Mouse (Mus musculus): ENCODE measurements around the gene Sidt1. TPM values are rescaled to one million over a fixed set of nuclear protein-coding genes. Genes with fewer than 3 reads are reported as not detected.

Gene Sidt1
- total and polyA plus RNA-seq, 2 experiments from 2014 or later, result 0.05 TPM; not detected in 1

DNA sequence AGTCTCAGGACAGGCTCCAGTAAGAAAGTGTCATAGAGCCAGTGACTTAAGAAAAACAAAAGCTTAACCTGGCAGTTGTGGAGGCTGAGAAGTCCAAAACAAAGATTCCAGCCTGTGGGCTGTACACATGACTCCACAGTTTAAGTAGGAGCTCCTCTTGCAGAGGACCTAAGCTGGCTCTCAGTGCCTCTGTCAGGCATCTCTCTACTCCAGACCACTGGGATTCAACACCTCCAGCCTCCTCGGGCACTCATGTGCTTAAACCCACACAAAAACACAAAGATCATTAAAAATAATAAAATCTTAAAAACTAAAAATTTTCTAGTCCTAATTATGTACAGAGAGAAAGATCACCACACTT, 122.0 kb downstream of the Sidt1 start:
- DNase-seq (ENCODE audit: low spot score) (no peak), ATAC-seq (ENCODE audit: insufficient read depth, low read depth) (no peak)
- TF ChIP-seq EP300 (IDR thresholded peaks at IDR 0.05; ENCODE audit: low read depth) (no peak), CTCF (IDR thresholded peaks at IDR 0.05; ENCODE audit: low read depth) (no peak)
- WGBS, result 83% methylated on average over 1 of the region's 1 CpGs
- Histone ChIP-seq H3K9me3 (replicated peaks; ENCODE audit: control insufficient read depth, low read length) (no peaks in the 10 kb centered on the region), H3K4me3 (ENCODE audit: low read depth, low read length) (no peak overlapping the region), H3K36me3 (replicated peaks; ENCODE audit: control insufficient read depth, insufficient read depth, low read length) (peaks cover 79% of the 10 kb centered on the region), H3K27me3 (ENCODE audit: control insufficient read depth, insufficient read depth, low read length) (no peaks in the 10 kb centered on the region), H3K4me1 (ENCODE audit: control insufficient read depth, insufficient read depth) (0 out of 2 replicates have a peak, but pooled peaks cover 3% of the 10 kb centered on the region), H3K4me2 (ENCODE audit: low read depth, low read length) (no peak overlapping the region), H3K27ac (ENCODE audit: low read depth) (no peak overlapping the region), H3K9ac (replicated peaks; ENCODE audit: low read depth, low read length) (no peak overlapping the region)

DNA sequence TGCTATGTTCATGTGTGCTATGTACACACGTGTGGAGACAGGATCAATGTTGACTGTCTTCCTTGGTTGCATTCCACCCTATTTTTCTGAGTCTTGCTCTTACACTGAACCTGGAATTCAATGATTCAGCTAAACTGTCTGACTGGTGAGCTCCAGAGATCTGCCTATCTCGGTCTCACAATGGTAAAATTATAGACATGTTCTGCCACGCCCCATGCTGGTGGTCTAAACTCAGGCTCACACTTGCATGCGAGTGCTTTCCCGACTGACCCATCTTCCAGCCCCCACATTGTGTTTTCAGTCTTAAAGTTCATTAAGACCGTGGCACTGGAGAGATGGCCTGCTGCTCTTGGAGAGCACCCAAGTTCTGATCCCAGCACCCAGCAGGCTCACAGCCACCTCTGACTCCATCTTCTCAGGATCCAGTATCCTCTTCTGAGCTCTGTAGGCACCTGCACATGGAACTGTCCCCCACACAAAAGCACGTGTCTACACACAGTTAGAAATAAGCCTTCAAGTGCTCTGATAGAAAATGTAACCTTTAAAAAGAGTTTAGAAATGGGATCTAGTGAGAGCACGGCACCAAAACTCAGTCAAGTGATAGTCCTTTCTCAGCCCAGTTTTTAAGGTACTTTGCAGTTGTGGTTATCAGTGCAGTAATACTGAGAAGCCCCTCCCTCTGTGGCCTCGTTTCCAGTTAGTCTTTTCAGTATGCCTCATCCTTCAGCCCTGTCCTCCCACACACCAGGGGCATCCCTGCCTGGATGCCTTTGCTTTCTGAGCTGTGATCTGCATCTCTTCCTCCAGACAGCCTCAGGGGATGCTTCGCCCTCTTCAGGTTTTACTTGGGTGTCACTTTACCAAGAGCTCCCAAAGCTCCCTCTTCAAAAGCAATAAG, 122.6 kb downstream of the Sidt1 start:
- Histone ChIP-seq H3K36me3 (replicated peaks; ENCODE audit: control insufficient read depth, insufficient read depth, low read length) (peaks cover 79% of the 10 kb centered on the region), H3K27ac (ENCODE audit: low read depth) (no peak overlapping the region), H3K9me3 (replicated peaks; ENCODE audit: control insufficient read depth, low read length) (no peaks in the 10 kb centered on the region), H3K27me3 (ENCODE audit: control insufficient read depth, insufficient read depth, low read length) (no peaks in the 10 kb centered on the region), H3K4me3 (ENCODE audit: low read depth, low read length) (no peak overlapping the region), H3K4me1 (ENCODE audit: control insufficient read depth, insufficient read depth) (no peaks in the 10 kb centered on the region), H3K9ac (replicated peaks; ENCODE audit: low read depth, low read length) (no peak overlapping the region), H3K4me2 (ENCODE audit: low read depth, low read length) (no peak overlapping the region)
- DNase-seq (ENCODE audit: low spot score) (no peak), ATAC-seq (ENCODE audit: insufficient read depth, low read depth) (no peak)
- TF ChIP-seq EP300 (IDR thresholded peaks at IDR 0.05; ENCODE audit: low read depth) (no peak), CTCF (IDR thresholded peaks at IDR 0.05; ENCODE audit: low read depth) (no peak)
- WGBS, result 80% methylated on average over 10 of the region's 10 CpGs

DNA sequence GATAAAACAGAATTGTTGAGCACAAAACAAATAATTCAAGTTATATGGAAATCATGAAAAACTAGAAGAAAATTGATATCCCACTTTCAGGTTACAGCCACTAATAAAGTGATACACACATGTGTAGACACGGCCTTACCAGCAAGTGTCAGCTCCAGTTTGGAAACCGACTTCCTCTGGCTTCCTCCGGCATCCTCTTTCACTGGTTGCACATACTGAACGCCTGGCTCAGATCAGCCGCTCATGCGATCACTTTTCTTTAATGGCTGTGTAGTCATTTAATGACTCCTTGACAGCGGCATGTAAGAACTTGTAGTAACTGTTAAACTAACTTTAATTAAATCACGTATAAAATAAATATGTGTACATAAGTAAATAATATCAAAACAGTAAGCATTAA, 127.0 kb downstream of the Sidt1 start:
- Histone ChIP-seq H3K9ac (replicated peaks; ENCODE audit: low read depth, low read length) (no peak overlapping the region), H3K4me3 (ENCODE audit: low read depth, low read length) (no peak overlapping the region), H3K27me3 (ENCODE audit: control insufficient read depth, insufficient read depth, low read length) (no peaks in the 10 kb centered on the region), H3K27ac (ENCODE audit: low read depth) (no peak overlapping the region), H3K4me2 (ENCODE audit: low read depth, low read length) (no peak overlapping the region), H3K4me1 (ENCODE audit: control insufficient read depth, insufficient read depth) (no peaks in the 10 kb centered on the region), H3K9me3 (replicated peaks; ENCODE audit: control insufficient read depth, low read length) (no peaks in the 10 kb centered on the region), H3K36me3 (replicated peaks; ENCODE audit: control insufficient read depth, insufficient read depth, low read length) (peaks cover 80% of the 10 kb centered on the region)
- 91% methylated on average over 8 of the region's 8 CpGs for WGBS
- no peak for ATAC-seq (ENCODE audit: insufficient read depth, low read depth)
- DNase-seq (ENCODE audit: low spot score), result no peak
- TF ChIP-seq EP300 (IDR thresholded peaks at IDR 0.05; ENCODE audit: low read depth) (no peak), CTCF (IDR thresholded peaks at IDR 0.05; ENCODE audit: low read depth) (no peak)

DNA sequence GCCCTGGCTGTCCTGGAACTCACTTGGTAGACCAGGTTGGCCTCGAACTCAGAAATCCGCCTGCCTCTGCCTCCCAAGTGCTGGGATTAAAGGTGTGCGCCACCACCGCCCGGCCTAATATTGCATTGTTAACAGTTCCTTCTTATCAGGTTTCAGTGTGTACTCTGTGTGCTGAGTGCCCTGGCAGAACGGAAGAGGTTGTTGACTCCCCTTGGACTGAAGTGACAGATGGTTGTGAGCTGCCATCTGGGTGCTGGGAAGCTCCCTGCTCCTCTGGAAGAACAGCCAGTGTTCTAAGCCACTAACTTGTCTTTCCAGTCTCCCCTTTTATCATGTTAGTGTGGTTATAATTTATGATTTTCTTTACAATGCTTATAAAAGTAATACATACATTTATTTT, 128.7 kb downstream of the Sidt1 start:
- H3K9me3 ChIP-seq (replicated peaks; ENCODE audit: control insufficient read depth, low read length), result no peaks in the 10 kb centered on the region
- no peak overlapping the region for H3K4me3 ChIP-seq (ENCODE audit: low read depth, low read length)
- TF ChIP-seq CTCF (IDR thresholded peaks at IDR 0.05; ENCODE audit: low read depth) (no peak), EP300 (IDR thresholded peaks at IDR 0.05; ENCODE audit: low read depth) (no peak)
- H3K4me1 ChIP-seq (ENCODE audit: control insufficient read depth, insufficient read depth), result no peaks in the 10 kb centered on the region
- H3K27ac ChIP-seq (ENCODE audit: low read depth), result no peak overlapping the region
- no peak overlapping the region for H3K9ac ChIP-seq (replicated peaks; ENCODE audit: low read depth, low read length)
- WGBS, result 74% methylated on average over 6 of the region's 6 CpGs
- H3K4me2 ChIP-seq (ENCODE audit: low read depth, low read length), result no peak overlapping the region
- DNase-seq (ENCODE audit: low spot score) (no peak), ATAC-seq (ENCODE audit: insufficient read depth, low read depth) (no peak)
- H3K27me3 ChIP-seq (ENCODE audit: control insufficient read depth, insufficient read depth, low read length), result no peaks in the 10 kb centered on the region
- H3K36me3 ChIP-seq (replicated peaks; ENCODE audit: control insufficient read depth, insufficient read depth, low read length), result peaks cover 78% of the 10 kb centered on the region

DNA sequence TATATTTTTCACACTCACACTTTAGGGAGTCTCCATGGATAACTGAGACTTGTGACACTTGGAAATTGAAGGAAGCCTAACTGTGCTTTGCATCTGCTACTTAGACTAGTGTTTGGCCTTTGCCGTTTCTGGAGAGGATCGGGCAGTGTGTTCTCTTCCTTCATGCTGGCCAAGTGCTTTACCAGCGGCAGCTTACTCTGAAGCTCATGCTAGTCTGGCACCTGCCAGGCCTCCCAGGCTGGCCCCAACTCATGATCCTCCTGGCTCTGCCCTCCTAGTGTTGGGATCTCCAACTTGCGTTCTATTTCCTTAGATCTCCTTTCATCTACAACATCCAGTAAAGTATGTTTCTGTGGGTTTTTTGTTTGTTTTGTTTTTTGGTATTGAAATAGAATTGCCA, 132.8 kb downstream of the Sidt1 start:
- DNase-seq (ENCODE audit: low spot score) (no peak), ATAC-seq (ENCODE audit: insufficient read depth, low read depth) (no peak)
- peaks cover 39% of the 10 kb centered on the region for H3K36me3 ChIP-seq (replicated peaks; ENCODE audit: control insufficient read depth, insufficient read depth, low read length)
- no peak overlapping the region for H3K4me2 ChIP-seq (ENCODE audit: low read depth, low read length)
- 83% methylated on average over 4 of the region's 4 CpGs for WGBS
- H3K4me1 ChIP-seq (ENCODE audit: control insufficient read depth, insufficient read depth), result no peaks in the 10 kb centered on the region
- no peaks in the 10 kb centered on the region for H3K9me3 ChIP-seq (replicated peaks; ENCODE audit: control insufficient read depth, low read length)
- no peak overlapping the region for H3K27ac ChIP-seq (ENCODE audit: low read depth)
- H3K9ac ChIP-seq (replicated peaks; ENCODE audit: low read depth, low read length), result no peak overlapping the region
- no peak overlapping the region for H3K4me3 ChIP-seq (ENCODE audit: low read depth, low read length)
- no peaks in the 10 kb centered on the region for H3K27me3 ChIP-seq (ENCODE audit: control insufficient read depth, insufficient read depth, low read length)
- TF ChIP-seq CTCF (IDR thresholded peaks at IDR 0.05; ENCODE audit: low read depth) (no peak), EP300 (IDR thresholded peaks at IDR 0.05; ENCODE audit: low read depth) (no peak)
